Mouse (Mus musculus): ENCODE measurements around the gene Angptl4. TPM values are rescaled to one million over a fixed set of nuclear protein-coding genes. Genes with fewer than 3 reads are reported as not detected.
"Not testable (repeated sequence)": the region's sequence is repeated elsewhere in the genome, so short reads cannot be mapped to it uniquely, and the experiment has no call there.

The Angptl4 gene
- 17.7 TPM in 2 replicates for polyA plus RNA-seq (2016; fragmentation: Nextera tagmentation; extraction: Ambion mirVana)

DNA sequence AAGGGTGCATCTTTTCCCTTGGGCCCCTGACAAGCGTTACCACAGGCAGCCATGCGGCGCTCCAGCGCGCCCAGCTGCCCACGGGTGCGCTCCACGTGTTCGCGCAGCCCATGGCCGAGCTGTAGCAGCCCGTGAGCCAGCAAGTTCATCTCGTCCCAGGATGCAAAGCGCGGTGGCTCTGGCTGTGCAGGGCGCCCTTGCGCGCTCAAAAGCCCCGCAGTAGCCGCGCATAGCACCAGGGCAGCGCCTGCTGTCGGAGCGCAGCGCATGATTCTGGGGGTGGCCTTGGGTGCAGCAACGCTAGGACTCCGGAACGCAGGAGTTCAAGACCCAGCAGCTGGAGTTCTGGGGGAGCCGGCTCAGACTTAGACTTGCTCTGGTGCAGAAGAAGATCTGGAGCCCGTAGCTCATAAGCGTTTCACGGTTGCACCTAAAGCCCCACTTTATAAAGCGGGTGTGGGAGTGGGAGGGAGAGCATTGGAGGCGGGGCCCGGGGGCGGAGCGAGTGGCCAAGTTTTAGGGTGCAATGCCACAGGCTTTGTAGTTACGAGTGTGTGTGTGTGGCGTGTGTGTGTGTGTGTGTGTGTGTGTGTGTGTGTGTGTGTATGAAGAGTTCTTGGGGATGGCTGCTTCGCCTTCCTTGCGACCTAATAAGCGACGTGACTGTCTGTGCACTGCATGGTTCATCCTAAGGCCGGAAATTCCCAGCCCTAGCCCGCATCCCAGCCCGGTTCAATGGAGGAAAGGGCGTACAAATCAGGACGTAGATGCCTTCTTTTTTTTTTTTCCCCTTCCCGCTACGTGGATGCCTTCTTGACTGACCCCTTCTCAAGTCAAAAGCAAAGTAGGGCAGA, at the start of gene Angptl4:
Angptl4 (minus strand) TSS at position 707 of the 854 bp plus-strand sequence.
- H3K27me3 ChIP-seq (replicated peaks) = 0 out of 2 replicates have a peak, but pooled peaks cover 5% of the 10 kb centered on the region
- peaks cover 5% of the 10 kb centered on the region; the same call in 1 of the 2 replicates for H3K36me3 ChIP-seq
- peaks cover 17% of the 10 kb centered on the region for H3K4me1 ChIP-seq
- WGBS = 2% methylated on average over 50 of the region's 50 CpGs
- H3K9ac ChIP-seq = peak within 1 kb of the TSS; percentile 58
- ATAC-seq (ENCODE audit: low FRiP score, low read depth) = peak; percentile 84
- H3K27ac ChIP-seq = no peak within 1 kb of the TSS
- H3K4me2 ChIP-seq (replicated peaks) = peak within 1 kb of the TSS; percentile 88
- peak within 1 kb of the TSS; percentile 42 for H3K4me3 ChIP-seq
- H3K9me3 ChIP-seq = no peaks in the 10 kb centered on the region

- Histone ChIP-seq H3K27me3 (replicated peaks) (no peaks in the 10 kb centered on the region), H3K4me1 (peaks cover 8% of the 10 kb centered on the region), H3K4me3 (no peak overlapping the region), H3K36me3 (peaks cover 48% of the 10 kb centered on the region), H3K9ac (no peak overlapping the region), H3K27ac (no peak overlapping the region), H3K9me3 (no peaks in the 10 kb centered on the region), H3K4me2 (replicated peaks) (no peak overlapping the region)
- ATAC-seq (ENCODE audit: low FRiP score, low read depth) = no peak
- 92% methylated on average over 10 of the region's 10 CpGs for WGBS
Observed at GRCm38 (mm10) chr17:33829561-33829960, 47.9 kb upstream of the Angptl4 start.

- ATAC-seq (ENCODE audit: low FRiP score, low read depth) = no peak
- no peaks in the 10 kb centered on the region for H3K27me3 ChIP-seq (replicated peaks)
- no peak overlapping the region for H3K27ac ChIP-seq
- peaks cover 42% of the 10 kb centered on the region for H3K36me3 ChIP-seq
- peaks cover 8% of the 10 kb centered on the region for H3K4me1 ChIP-seq
- no peak overlapping the region for H3K9ac ChIP-seq
- no peak overlapping the region for H3K4me3 ChIP-seq
- no peak overlapping the region for H3K4me2 ChIP-seq (replicated peaks)
- no peaks in the 10 kb centered on the region for H3K9me3 ChIP-seq
- WGBS = 83% methylated on average over 2 of the region's 2 CpGs
Observed at GRCm38 (mm10) chr17:33828892-33829291, 47.3 kb upstream of the Angptl4 start.

DNA sequence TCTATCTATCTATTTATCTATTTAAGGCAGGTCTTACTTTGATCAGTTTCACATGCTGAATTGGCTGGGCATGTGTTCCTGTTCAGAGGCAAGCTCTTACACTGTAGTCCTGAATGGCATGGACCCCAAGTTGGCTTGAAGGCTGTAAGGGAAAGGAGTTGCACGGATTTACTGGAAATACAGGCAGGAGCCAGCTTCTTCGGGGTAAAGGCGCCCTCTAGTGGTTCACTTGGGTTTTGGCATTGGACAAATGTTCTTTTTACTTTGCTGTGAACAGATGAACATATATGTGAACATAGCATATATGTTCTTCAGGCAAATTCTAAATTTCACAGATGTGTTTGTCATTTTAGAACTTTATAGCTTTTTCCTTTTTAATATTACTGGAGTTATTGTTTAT, 45.2 kb upstream of the Angptl4 start:
- no peak overlapping the region for H3K4me2 ChIP-seq (replicated peaks)
- peaks cover 36% of the 10 kb centered on the region for H3K36me3 ChIP-seq
- H3K27me3 ChIP-seq (replicated peaks) = no peaks in the 10 kb centered on the region
- ATAC-seq (ENCODE audit: low FRiP score, low read depth) = no peak
- no peak overlapping the region for H3K4me3 ChIP-seq
- 0% methylated on average over 3 of the region's 3 CpGs for WGBS
- H3K9ac ChIP-seq = no peak overlapping the region
- H3K9me3 ChIP-seq = no peaks in the 10 kb centered on the region
- H3K4me1 ChIP-seq = peaks cover 25% of the 10 kb centered on the region
- no peak overlapping the region for H3K27ac ChIP-seq

- ATAC-seq (ENCODE audit: low FRiP score, low read depth) = no peak
- no peak overlapping the region; the same call in 1 of the 2 replicates for H3K4me3 ChIP-seq
- no peak overlapping the region for H3K27ac ChIP-seq
- no peak overlapping the region for H3K9ac ChIP-seq
- H3K36me3 ChIP-seq = peaks cover 33% of the 10 kb centered on the region
- H3K4me2 ChIP-seq (replicated peaks) = peak overlapping the region; percentile 95
- H3K9me3 ChIP-seq = no peaks in the 10 kb centered on the region
- no peaks in the 10 kb centered on the region for H3K27me3 ChIP-seq (replicated peaks)
- H3K4me1 ChIP-seq = peaks cover 29% of the 10 kb centered on the region
- WGBS = 85% methylated on average over 8 of the region's 8 CpGs
Observed at GRCm38 (mm10) chr17:33825462-33825861, 43.8 kb upstream of the Angptl4 start.

DNA sequence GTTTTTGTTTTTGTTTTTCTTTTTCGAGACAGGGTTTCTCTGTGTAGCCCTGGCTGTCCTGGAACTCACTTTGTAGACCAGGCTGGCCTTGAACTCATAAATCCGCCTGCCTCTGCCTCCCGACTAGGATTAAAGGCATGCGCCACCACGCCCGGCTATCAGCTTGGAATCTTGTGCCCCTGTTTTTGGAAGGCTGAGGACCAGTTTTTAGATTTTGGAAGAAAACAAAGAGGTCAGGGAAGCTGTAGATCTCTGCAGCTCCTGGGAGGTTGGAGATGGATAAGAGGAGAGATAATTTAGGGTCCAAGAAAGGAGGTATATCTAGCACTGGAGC, 43.3 kb upstream of the Angptl4 start:
- not testable (repeated sequence) for ATAC-seq (ENCODE audit: low FRiP score, low read depth); H3K27ac ChIP-seq; H3K27me3 ChIP-seq (replicated peaks); H3K9me3 ChIP-seq
- Histone ChIP-seq H3K4me1 (peaks cover 29% of the 10 kb centered on the region), H3K4me3 (peak overlapping the region; percentile 73), H3K9ac (peak overlapping the region; percentile 85), H3K4me2 (replicated peaks) (peak overlapping the region; percentile 95), H3K36me3 (peaks cover 32% of the 10 kb centered on the region)
- WGBS = 11% methylated on average over 6 of the region's 6 CpGs

- Histone ChIP-seq H3K4me3 (peak within 1 kb of the TSS; percentile 73), H3K36me3 (peaks cover 32% of the 10 kb centered on the region), H3K4me1 (peaks cover 29% of the 10 kb centered on the region), H3K27ac (peak within 1 kb of the TSS; percentile 66), H3K9ac (peak within 1 kb of the TSS; percentile 85), H3K4me2 (replicated peaks) (peak within 1 kb of the TSS; percentile 95), H3K27me3 (replicated peaks) (no peaks in the 10 kb centered on the region), H3K9me3 (no peaks in the 10 kb centered on the region)
- WGBS = under 1% methylated on average over 51 of the region's 51 CpGs
- peak; percentile 92 for ATAC-seq (ENCODE audit: low FRiP score, low read depth)
Observed at GRCm38 (mm10) chr17:33824084-33824996, 42.7 kb upstream of the Angptl4 start, which contains the start of the genes Rps28 and Ndufa7. TSS of gene Rps28 (minus strand) at chr17:33824562. TSS of gene Ndufa7 (plus strand) at chr17:33824572.

GRCm38 (mm10) chr17:33823171-33823570, 41.5 kb upstream of the Angptl4 start:
- Histone ChIP-seq H3K4me3 (peak overlapping the region; percentile 73), H3K4me1 (peaks cover 37% of the 10 kb centered on the region), H3K4me2 (replicated peaks) (peak overlapping the region; percentile 95), H3K9ac (peak overlapping the region; percentile 85), H3K36me3 (peaks cover 40% of the 10 kb centered on the region)
- ATAC-seq (ENCODE audit: low FRiP score, low read depth); H3K27me3 ChIP-seq (replicated peaks); H3K27ac ChIP-seq; H3K9me3 ChIP-seq: not testable (repeated sequence)
- 83% methylated on average over 8 of the region's 8 CpGs for WGBS

GRCm38 (mm10) chr17:33822436-33822959, 40.9 kb upstream of the Angptl4 start:
- Histone ChIP-seq H3K4me1 (peaks cover 41% of the 10 kb centered on the region), H3K36me3 (peaks cover 40% of the 10 kb centered on the region), H3K27ac (no peak overlapping the region), H3K27me3 (replicated peaks) (no peaks in the 10 kb centered on the region), H3K4me2 (replicated peaks) (peak overlapping the region; percentile 95; the same call in 1 of the 2 replicates), H3K9ac (no peak overlapping the region), H3K4me3 (no peak overlapping the region), H3K9me3 (no peaks in the 10 kb centered on the region)
- ATAC-seq (ENCODE audit: low FRiP score, low read depth) = no peak
- WGBS = 77% methylated on average over 1 of the region's 1 CpGs

- Histone ChIP-seq H3K4me1 (peaks cover 32% of the 10 kb centered on the region), H3K9me3 (no peaks in the 10 kb centered on the region), H3K9ac (peak overlapping the region; percentile 77), H3K4me3 (peak overlapping the region; percentile 49), H3K4me2 (replicated peaks) (peak overlapping the region; percentile 87), H3K36me3 (peaks cover 40% of the 10 kb centered on the region), H3K27ac (peak overlapping the region; percentile 71; the same call in 1 of the 2 replicates), H3K27me3 (replicated peaks) (0 out of 2 replicates have a peak, but pooled peaks cover under 1% of the 10 kb centered on the region)
- ATAC-seq (ENCODE audit: low FRiP score, low read depth) = peak; percentile 65; the same call in 1 of the 2 replicates
- 20% methylated on average over 33 of the region's 33 CpGs for WGBS
Observed at GRCm38 (mm10) chr17:33817969-33818643, 36.5 kb upstream of the Angptl4 start.
